Mouse (Mus musculus): ENCODE measurements around the gene S100a2. TPM values are rescaled to one million over a fixed set of nuclear protein-coding genes. Genes with fewer than 3 reads are reported as not detected.

S100a2 gene
- total and polyA plus RNA-seq, 2 experiments from 2014 or later: not detected

DNA sequence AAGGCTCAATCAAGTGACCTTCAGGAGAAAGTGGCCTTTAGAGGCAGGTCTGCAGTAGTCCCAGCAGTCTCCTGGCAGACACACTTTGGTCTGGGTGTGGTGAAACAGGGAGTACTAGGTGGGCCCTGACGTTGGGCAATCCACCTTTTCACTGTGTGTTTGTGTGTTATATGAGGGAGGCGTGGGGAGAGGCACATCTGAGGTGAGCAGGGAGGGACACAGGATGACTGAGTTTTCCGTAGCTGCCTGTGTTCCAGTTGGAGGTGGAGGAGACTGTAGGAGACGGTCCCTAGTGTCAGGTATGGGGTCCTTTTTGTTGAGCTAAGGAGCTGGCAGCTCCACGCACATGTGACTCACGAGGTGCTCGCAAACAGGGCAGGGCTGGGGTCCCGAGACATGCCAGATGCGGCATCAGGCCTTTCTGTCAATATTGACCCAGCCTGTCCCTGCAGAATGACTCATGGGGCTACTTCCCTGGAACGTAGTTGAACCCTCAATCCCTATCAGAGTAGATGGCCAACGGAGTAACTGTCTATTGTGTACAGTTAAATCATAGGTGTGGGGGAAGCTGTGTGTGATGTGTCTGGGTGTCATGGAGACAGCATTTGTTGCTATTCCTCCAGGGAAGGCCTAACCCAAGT lies 24.7 kb downstream of the S100a2 start:
- Histone ChIP-seq H3K27me3 (ENCODE audit: insufficient read depth, low read length) (no peaks in the 10 kb centered on the region), H3K4me2 (ENCODE audit: low read depth) (no peak overlapping the region), H3K4me1 (ENCODE audit: insufficient read depth) (0 out of 2 replicates have a peak, but pooled peaks cover 3% of the 10 kb centered on the region), H3K36me3 (ENCODE audit: insufficient read depth) (no peaks in the 10 kb centered on the region), H3K9ac (no peak overlapping the region), H3K9me3 (ENCODE audit: low read length) (no peaks in the 10 kb centered on the region), H3K27ac (ENCODE audit: low read depth, low read length) (no peak overlapping the region), H3K4me3 (ENCODE audit: low read depth, low read length) (no peak overlapping the region)
- 84% methylated on average over 11 of the region's 11 CpGs for WGBS
- no peak for TF ChIP-seq CTCF (IDR thresholded peaks at IDR 0.05; ENCODE audit: low read depth)
- DNase-seq: no peak
- ATAC-seq: no peak

DNA sequence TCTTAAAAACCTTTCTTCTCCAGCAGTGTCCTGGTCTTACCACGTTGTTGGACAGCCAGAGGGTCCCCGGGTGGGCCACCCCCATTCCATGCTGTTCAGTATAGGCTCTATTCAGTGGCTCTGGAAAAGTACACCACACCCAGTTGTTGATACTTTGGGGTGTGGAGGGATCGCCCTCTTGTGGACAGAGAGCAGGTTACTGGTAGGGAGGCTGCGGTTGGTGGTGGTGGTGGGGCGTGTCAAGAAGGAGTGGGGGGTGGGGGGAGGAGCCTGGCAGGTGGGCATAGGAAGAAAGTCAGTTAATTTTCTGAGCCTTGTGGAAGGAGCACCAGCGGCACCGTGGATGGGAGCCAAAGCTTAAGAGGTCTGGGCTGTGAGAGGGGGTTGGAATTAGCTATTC lies 25.4 kb downstream of the S100a2 start:
- DNase-seq: peak; percentile 60
- peak; percentile 70; the same call in 1 of the 2 replicates for ATAC-seq
- WGBS: 8% methylated on average over 7 of the region's 7 CpGs
- Histone ChIP-seq H3K4me2 (ENCODE audit: low read depth) (no peak overlapping the region), H3K4me3 (ENCODE audit: low read depth, low read length) (no peak overlapping the region), H3K9ac (no peak overlapping the region), H3K9me3 (ENCODE audit: low read length) (no peaks in the 10 kb centered on the region), H3K36me3 (ENCODE audit: insufficient read depth) (no peaks in the 10 kb centered on the region), H3K27ac (ENCODE audit: low read depth, low read length) (no peak overlapping the region), H3K4me1 (ENCODE audit: insufficient read depth) (0 out of 2 replicates have a peak, but pooled peaks cover 3% of the 10 kb centered on the region), H3K27me3 (ENCODE audit: insufficient read depth, low read length) (no peaks in the 10 kb centered on the region)
- TF ChIP-seq CTCF (IDR thresholded peaks at IDR 0.05; ENCODE audit: low read depth): peak; percentile 68

DNA sequence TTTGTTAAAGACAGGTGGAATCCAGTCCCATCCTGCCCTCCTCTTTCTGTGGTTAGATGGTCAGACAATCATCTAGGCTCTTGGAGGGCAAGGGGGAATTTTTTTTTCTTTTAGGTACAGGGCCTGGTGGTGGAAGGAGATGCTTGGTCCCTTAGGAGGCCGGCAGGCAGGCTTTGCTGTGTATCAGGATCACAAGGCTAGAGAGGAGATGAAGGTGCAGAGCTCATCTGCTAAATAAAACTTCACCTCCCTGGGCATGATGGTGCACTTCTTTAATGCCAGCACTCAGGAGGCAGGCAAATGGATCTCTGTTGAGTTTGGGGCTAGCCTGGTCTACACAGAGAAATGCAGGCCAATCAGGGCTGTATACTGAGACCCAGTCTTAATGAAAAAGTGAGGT lies 25.9 kb downstream of the S100a2 start:
- Histone ChIP-seq H3K9me3 (ENCODE audit: low read length) (no peaks in the 10 kb centered on the region), H3K4me1 (ENCODE audit: insufficient read depth) (0 out of 2 replicates have a peak, but pooled peaks cover 3% of the 10 kb centered on the region), H3K4me2 (ENCODE audit: low read depth) (no peak overlapping the region), H3K9ac (no peak overlapping the region), H3K27ac (ENCODE audit: low read depth, low read length) (no peak overlapping the region), H3K36me3 (ENCODE audit: insufficient read depth) (no peaks in the 10 kb centered on the region), H3K4me3 (ENCODE audit: low read depth, low read length) (no peak overlapping the region), H3K27me3 (ENCODE audit: insufficient read depth, low read length) (no peaks in the 10 kb centered on the region)
- DNase-seq (no peak), ATAC-seq (no peak)
- 77% methylated on average over 1 of the region's 1 CpGs for WGBS
- no peak for TF ChIP-seq CTCF (IDR thresholded peaks at IDR 0.05; ENCODE audit: low read depth)

DNA sequence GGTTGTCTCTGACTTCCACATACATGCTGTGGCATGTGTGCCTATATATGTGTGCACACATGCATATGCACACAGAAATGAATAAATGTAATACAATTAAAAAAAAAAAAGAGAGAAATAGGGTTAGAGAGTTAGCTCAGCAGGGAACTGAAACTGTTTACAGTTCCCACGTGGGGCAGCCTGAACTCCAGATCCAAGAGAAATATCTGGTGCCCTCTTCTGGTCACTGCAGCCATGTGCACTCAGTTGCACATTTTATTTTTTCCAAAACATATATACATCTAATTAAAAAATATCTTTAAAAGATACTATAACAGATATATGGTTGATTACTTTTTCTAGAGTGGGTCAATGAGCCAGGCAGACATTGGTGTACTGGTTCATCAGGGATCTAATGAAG lies 27.5 kb downstream of the S100a2 start:
- no peaks in the 10 kb centered on the region for H3K27me3 ChIP-seq (ENCODE audit: insufficient read depth, low read length)
- H3K27ac ChIP-seq (ENCODE audit: low read depth, low read length): no peak overlapping the region
- no peak overlapping the region for H3K4me3 ChIP-seq (ENCODE audit: low read depth, low read length)
- no peak overlapping the region for H3K9ac ChIP-seq
- TF ChIP-seq CTCF (IDR thresholded peaks at IDR 0.05; ENCODE audit: low read depth): no peak
- H3K9me3 ChIP-seq (ENCODE audit: low read length): no peaks in the 10 kb centered on the region
- no peak for DNase-seq
- no peak overlapping the region for H3K4me2 ChIP-seq (ENCODE audit: low read depth)
- 0 out of 2 replicates have a peak, but pooled peaks cover 3% of the 10 kb centered on the region for H3K4me1 ChIP-seq (ENCODE audit: insufficient read depth)
- WGBS: 14% methylated on average over 1 of the region's 1 CpGs
- ATAC-seq: no peak
- H3K36me3 ChIP-seq (ENCODE audit: insufficient read depth): no peaks in the 10 kb centered on the region

DNA sequence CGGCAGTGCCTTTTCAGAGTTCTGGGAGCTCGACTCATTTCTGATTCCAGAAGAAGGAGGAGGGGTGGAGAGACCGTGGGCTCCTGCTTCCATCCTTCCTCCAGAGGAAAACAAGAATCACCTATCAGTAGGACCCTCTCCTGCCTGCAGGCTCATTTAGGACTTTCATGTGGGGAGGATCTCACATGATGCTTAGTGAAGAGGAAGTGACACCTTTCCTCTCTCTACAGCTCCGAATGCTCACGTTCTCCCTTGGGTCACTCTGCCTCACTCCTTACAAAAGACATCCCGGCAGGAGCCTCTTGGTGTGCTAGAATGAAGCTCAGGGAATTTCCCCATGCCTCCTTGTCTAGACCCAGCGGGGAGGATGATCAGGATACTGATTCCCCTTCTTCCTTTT lies 31.5 kb downstream of the S100a2 start:
- Histone ChIP-seq H3K27ac (ENCODE audit: low read depth, low read length) (no peak overlapping the region), H3K4me3 (ENCODE audit: low read depth, low read length) (no peak overlapping the region), H3K4me1 (ENCODE audit: insufficient read depth) (peaks cover 10% of the 10 kb centered on the region; the same call in 1 of the 2 replicates), H3K9me3 (ENCODE audit: low read length) (no peaks in the 10 kb centered on the region), H3K4me2 (ENCODE audit: low read depth) (no peak overlapping the region), H3K9ac (no peak overlapping the region), H3K27me3 (ENCODE audit: insufficient read depth, low read length) (no peaks in the 10 kb centered on the region), H3K36me3 (ENCODE audit: insufficient read depth) (no peaks in the 10 kb centered on the region)
- WGBS: 55% methylated on average over 7 of the region's 7 CpGs
- no peak for ATAC-seq
- TF ChIP-seq CTCF (IDR thresholded peaks at IDR 0.05; ENCODE audit: low read depth): no peak
- DNase-seq: no peak

GRCm38 (mm10) chr3:90623435-90624071 lies 33.5 kb downstream of the S100a2 start:
- no peak overlapping the region for H3K9ac ChIP-seq
- no peaks in the 10 kb centered on the region for H3K9me3 ChIP-seq (ENCODE audit: low read length)
- no peak overlapping the region for H3K4me2 ChIP-seq (ENCODE audit: low read depth)
- no peak overlapping the region for H3K27ac ChIP-seq (ENCODE audit: low read depth, low read length)
- 2% methylated on average over 2 of the region's 2 CpGs for WGBS
- H3K4me3 ChIP-seq (ENCODE audit: low read depth, low read length): no peak overlapping the region
- peaks cover 10% of the 10 kb centered on the region; the same call in 1 of the 2 replicates for H3K4me1 ChIP-seq (ENCODE audit: insufficient read depth)
- peak; percentile 76 for ATAC-seq
- no peaks in the 10 kb centered on the region for H3K36me3 ChIP-seq (ENCODE audit: insufficient read depth)
- TF ChIP-seq CTCF (IDR thresholded peaks at IDR 0.05; ENCODE audit: low read depth): no peak
- H3K27me3 ChIP-seq (ENCODE audit: insufficient read depth, low read length): no peaks in the 10 kb centered on the region
- DNase-seq: peak; percentile 79

- ATAC-seq: no peak
- Histone ChIP-seq H3K4me2 (ENCODE audit: low read depth) (no peak overlapping the region), H3K4me3 (ENCODE audit: low read depth, low read length) (no peak overlapping the region), H3K4me1 (ENCODE audit: insufficient read depth) (peaks cover 10% of the 10 kb centered on the region; the same call in 1 of the 2 replicates), H3K27ac (ENCODE audit: low read depth, low read length) (no peak overlapping the region), H3K36me3 (ENCODE audit: insufficient read depth) (no peaks in the 10 kb centered on the region), H3K27me3 (ENCODE audit: insufficient read depth, low read length) (no peaks in the 10 kb centered on the region), H3K9ac (no peak overlapping the region), H3K9me3 (ENCODE audit: low read length) (no peaks in the 10 kb centered on the region)
- 79% methylated on average over 5 of the region's 5 CpGs for WGBS
- no peak for DNase-seq
- no peak for TF ChIP-seq CTCF (IDR thresholded peaks at IDR 0.05; ENCODE audit: low read depth)
Measured at GRCm38 (mm10) chr3:90625496-90625895, 35.4 kb downstream of the S100a2 start.

Measured in forebrain, postnatal 0 days (tissue).